Mouse (Mus musculus): ENCODE results near the gene Dlgap5. TPM values are rescaled to one million over a fixed set of nuclear protein-coding genes. Genes with fewer than 3 reads are reported as not detected.

Gene Dlgap5
- 16.1 TPM for polyA plus RNA-seq (2015; fragmentation: Illumina TruSeq; extraction: RNeasy Lipid Tissue Mini Kit (QIAGEN cat#74804); ENCODE audit: insufficient read depth, low replicate concordance)

GRCm38 (mm10) chr14:47417775-47418665 is at the start of gene Dlgap5:
Gene Dlgap5 (minus strand): TSS chr14:47418407.

GRCm38 (mm10) chr14:47450121-47450520 is 31.9 kb upstream of the Dlgap5 start, which contains the start of gene Fbxo34:
Gene Fbxo34 (plus strand): TSS chr14:47450421.

GRCm38 (mm10) chr14:47367461-47367860 is 50.7 kb downstream of the Dlgap5 start, which contains the start of gene Lgals3:
Gene Lgals3 (plus strand): TSS chr14:47367751.

Other genes with a start within 250 kb of the Dlgap5 start
- 10.8 TPM for gene Gch1, start 229.0 kb downstream of the Dlgap5 start, polyA plus RNA-seq (2015; fragmentation: Illumina TruSeq; extraction: RNeasy Lipid Tissue Mini Kit (QIAGEN cat#74804); ENCODE audit: insufficient read depth, low replicate concordance)
- gene Wdhd1, start 141.6 kb downstream of the Dlgap5 start, polyA plus RNA-seq (2015; fragmentation: Illumina TruSeq; extraction: RNeasy Lipid Tissue Mini Kit (QIAGEN cat#74804); ENCODE audit: insufficient read depth, low replicate concordance): 32.9 TPM
- 43.9 TPM for gene Socs4, start 141.5 kb downstream of the Dlgap5 start, polyA plus RNA-seq (2015; fragmentation: Illumina TruSeq; extraction: RNeasy Lipid Tissue Mini Kit (QIAGEN cat#74804); ENCODE audit: insufficient read depth, low replicate concordance)
- gene Mapk1ip1l, start 120.1 kb downstream of the Dlgap5 start, polyA plus RNA-seq (2015; fragmentation: Illumina TruSeq; extraction: RNeasy Lipid Tissue Mini Kit (QIAGEN cat#74804); ENCODE audit: insufficient read depth, low replicate concordance): 70.2 TPM
- gene Lgals3, start 50.7 kb downstream of the Dlgap5 start, polyA plus RNA-seq (2015; fragmentation: Illumina TruSeq; extraction: RNeasy Lipid Tissue Mini Kit (QIAGEN cat#74804); ENCODE audit: insufficient read depth, low replicate concordance): 90.6 TPM
- 12.1 TPM for gene Fbxo34, start 32.0 kb upstream of the Dlgap5 start, polyA plus RNA-seq (2015; fragmentation: Illumina TruSeq; extraction: RNeasy Lipid Tissue Mini Kit (QIAGEN cat#74804); ENCODE audit: insufficient read depth, low replicate concordance)
- gene Atg14, start 152.2 kb upstream of the Dlgap5 start, polyA plus RNA-seq (2015; fragmentation: Illumina TruSeq; extraction: RNeasy Lipid Tissue Mini Kit (QIAGEN cat#74804); ENCODE audit: insufficient read depth, low replicate concordance): 9.8 TPM
- 106 TPM for gene Ktn1, start 230.0 kb upstream of the Dlgap5 start, polyA plus RNA-seq (2015; fragmentation: Illumina TruSeq; extraction: RNeasy Lipid Tissue Mini Kit (QIAGEN cat#74804); ENCODE audit: insufficient read depth, low replicate concordance)